Mouse (Mus musculus) urinary bladder, postnatal 36 days (tissue): ENCODE measurements at regions not wholly inside any gene's neighbourhood (a gene's known extent, or its start where the extent isn't known, plus 50 kb on each side); places are given as distances from the start of the nearest gene placed in this dataset.

Experiments used
- DNase-seq, 2 experiments: peaks; one replicate each; pipeline ENCODE4 v3.0.0; 2022; ENCODE audit warnings: low spot score in 2 of 2, mixed read lengths in 1 of 2

- no peak for DNase-seq
These were observed 717.8 kb downstream of the Bcl11a start for GRCm38 (mm10) chr11:24795510-24796211.

DNA sequence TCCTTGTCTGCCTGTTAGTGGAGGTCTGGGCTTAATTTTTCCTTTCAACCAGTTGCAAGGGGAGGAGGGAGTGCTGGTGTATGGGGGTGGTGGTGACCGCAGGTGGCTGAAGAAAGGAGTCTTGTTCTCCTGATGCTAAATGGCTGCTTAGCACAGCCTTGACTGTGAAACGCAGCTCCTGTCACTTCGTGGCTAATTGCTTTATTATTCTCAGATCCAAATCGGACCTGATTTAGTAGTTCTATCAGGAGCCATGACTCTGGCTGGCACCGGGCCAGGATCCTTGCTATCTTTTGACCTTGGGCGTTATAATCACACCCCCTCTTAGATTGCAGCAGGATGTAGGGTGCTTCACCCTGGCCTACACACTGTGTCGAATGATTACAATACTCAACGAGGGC is 726.8 kb downstream of the Bcl11a start:
- no peak for DNase-seq

DNA sequence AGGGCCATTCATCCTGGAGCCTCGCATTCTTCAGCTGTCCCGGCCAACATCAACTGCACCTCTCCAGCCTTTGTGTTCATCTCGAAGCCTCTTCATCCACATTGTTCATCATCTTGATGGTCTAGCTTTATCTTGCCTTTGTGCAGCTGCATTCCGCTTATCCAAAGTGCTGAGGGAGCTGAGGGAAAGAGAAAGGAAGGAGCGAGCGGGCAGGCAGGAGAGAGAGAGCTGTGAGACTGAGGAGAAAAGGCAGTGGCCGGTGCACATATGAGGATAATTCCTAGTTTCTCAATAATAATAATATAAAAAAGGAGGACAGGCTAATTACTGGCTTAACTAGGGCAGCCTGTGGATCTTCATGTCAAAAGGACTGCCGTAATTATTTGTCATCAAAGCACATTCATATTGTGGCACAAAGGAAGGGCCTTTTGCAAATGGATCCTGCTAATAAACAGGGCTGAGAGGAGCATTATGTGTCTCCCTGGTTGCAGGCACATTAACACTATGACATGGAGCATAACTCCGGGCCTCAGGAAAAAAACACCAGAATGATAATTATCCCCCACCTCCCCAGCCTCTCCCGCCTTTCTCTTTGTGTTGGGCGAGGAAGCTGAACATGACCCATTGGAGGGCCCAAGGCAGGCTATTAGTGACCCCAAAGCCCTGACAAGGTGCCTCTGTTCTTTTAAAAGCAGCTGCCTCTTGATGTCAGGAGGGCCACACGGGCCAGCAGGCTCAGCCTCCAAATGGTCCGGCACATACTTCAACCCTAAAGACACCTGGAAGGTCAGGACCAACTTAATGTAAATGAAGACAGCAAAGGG is 751.9 kb downstream of the Bcl11a start:
- DNase-seq = no peak

DNA sequence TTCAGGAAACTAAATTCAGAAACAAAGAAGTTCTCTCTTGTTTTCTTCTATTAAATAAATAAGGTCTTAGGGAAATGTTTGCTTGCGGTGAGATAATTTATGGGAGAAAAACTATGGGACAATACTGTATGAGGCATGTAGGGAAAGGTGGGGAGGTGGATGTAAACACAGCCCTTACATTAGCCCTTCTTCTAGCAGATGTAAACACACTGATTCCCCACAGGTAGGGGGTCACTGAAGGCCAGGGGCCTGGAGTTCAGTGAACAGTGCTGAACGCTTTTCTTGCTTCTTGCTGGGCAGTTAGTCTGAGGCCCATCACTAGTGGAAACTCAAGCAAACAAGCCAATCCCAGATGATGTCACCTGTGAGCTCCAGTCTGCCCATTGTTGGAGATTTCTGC is 752.6 kb downstream of the Bcl11a start:
- DNase-seq = no peak

DNA sequence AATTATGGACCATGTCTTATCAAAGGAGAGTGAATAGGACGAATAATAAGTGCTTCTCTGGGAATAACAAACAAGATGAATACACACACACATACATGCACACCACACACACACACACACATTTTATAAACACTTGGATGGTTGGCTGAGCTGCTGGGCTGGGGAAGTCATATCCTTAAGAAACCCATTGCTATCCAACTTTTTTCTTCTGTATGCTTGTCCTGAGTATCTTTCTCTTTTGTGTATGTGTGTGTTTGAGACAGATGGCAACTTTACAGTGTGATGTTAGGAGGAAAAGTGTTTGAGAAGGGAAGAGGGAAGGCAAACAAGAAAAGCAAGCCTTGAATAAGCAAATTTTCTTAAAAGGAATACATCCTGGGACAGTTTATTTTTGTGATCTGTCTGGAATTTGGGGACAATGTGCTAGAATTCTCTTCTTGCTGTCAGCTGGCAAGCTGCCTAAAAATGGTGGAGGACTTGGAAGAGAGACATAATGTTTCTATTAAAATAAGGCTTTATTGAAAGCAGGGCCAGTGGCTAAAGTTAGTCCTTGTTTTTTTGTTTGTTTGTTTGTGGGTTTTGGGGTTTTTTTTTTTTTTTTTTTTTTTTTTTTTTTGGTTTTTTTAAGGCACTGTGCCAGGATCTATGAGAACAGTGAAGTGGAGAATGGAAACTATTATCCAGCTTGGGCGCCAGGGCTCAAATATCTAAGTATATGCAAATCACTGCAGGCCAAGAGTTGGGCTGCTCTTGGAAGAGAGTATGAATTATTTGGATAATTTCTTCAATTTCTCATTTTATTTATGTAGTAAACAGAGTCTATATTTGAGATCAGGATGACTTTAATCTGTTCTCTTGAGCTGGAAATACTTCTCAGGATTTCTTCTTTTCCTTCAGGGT is 766.2 kb downstream of the Bcl11a start:
- DNase-seq = no peak

GRCm38 (mm10) chr11:24856991-24857390 is 779.1 kb downstream of the Bcl11a start:
- DNase-seq = no peak

DNA sequence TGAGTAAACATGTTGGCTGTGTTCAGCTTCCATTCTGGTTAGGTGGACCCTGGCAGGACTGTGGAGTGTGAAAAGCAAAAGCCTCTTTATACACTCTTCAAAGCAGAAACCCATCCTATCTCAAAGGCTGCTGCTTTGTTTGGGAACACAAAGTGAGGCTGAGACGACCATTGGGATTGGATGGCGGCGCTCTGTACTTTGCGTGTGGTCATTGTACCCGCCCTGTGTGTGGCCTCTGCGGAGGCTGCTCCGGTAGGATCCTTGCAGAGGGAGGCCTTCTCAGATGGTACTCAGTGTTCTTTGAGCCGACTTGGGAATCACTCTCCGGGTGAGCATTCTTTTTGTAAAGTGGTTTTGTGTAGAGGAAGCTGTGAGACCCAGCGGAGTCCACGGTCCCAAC is 786.8 kb downstream of the Bcl11a start:
- DNase-seq = no peak

DNA sequence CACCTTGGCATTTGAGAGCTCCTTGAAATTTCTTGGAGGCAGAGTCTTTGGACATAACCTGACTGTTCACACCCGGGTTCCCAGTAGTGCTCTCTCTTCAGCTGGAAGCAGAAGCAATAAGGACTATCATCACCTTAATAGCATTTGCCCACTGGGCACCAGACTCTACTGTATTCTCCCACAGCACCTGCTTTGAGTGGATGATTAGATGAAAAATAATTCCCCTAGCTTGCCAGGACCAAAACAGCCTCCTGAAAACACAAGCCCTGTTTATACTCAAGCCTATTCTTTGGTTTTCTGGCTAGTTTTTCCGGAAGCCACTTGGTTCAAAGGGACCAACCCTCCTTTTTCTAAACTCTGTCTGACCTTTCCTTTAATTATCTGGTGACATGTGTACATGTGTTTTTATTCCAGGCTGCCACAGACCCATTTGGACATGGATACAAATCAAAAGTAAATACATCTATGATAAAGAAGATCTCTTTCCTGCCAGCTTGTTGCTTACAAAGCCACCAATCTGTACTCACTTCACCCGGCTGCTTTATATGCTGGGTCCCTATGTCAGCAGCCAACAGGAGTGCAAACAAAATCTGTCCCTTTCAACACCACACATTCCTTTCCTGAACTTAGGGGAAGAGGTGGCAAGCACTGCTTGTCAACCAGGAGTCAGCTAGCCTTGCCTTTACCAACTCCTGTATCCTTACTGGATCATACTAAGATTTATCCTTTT is 787.4 kb downstream of the Bcl11a start:
- DNase-seq = no peak
